Mouse (Mus musculus) MEL (cell line): ENCODE results near the gene Srgap3. TPM values are rescaled to one million over a fixed set of nuclear protein-coding genes. Genes with fewer than 3 reads are reported as not detected.
A peak's percentile ranks its signal among the peaks of the same experiment; 100 is the strongest.

Experiments
- DNase-seq: peaks from one replicate; pipeline ENCODE4 v3.0.0; 2011; ENCODE audit warnings: low read depth, low spot score
- H3K27ac ChIP-seq: 2 replicates; pipeline ENCODE4 v1.5.1; 2012; ENCODE audit warnings: low read depth, mild to moderate bottlenecking, control low read depth, low read length, moderate library complexity; ENCODE audit not compliant: control insufficient read depth
- H3K27me3 ChIP-seq, 2 experiments: fragments of 150-350 bp in 1 of 2; sonication (generic) in 1 of 2; 2 replicates each; pipeline ENCODE4 v1.6.1; 2012; ENCODE audit warnings: low read length in 2 of 2, mild to moderate bottlenecking in 2 of 2, improper control_type of control experiment in 1 of 2, moderate library complexity in 1 of 2; ENCODE audit not compliant: insufficient read depth in 2 of 2, control insufficient read depth in 1 of 2
- H3K36me3 ChIP-seq, 2 experiments: 2 replicates each; pipeline ENCODE4 v1.6.1; 2012 to 2014; ENCODE audit warnings: low read length in 2 of 2, improper control_type of control experiment in 1 of 2, inconsistent platforms in 1 of 2, mild to moderate bottlenecking in 1 of 2; ENCODE audit not compliant: insufficient read depth in 2 of 2, control insufficient read depth in 1 of 2
- H3K4me1 ChIP-seq, 2 experiments: fragments of 150-350 bp in 1 of 2; sonication (generic) in 1 of 2; 2 replicates each; pipeline ENCODE4 v1.6.1; 2012; ENCODE audit warnings: low read length in 2 of 2, improper control_type of control experiment in 1 of 2, mild to moderate bottlenecking in 1 of 2; ENCODE audit not compliant: insufficient read depth in 2 of 2, control insufficient read depth in 1 of 2
- H3K4me3 ChIP-seq, 2 experiments: fragments of 150-350 bp in 1 of 2; sonication (generic) in 1 of 2; 2 replicates each; pipeline ENCODE4 v1.5.1; 2012; ENCODE audit warnings: low read depth in 2 of 2, low read length in 2 of 2, mild to moderate bottlenecking in 2 of 2, moderate library complexity in 2 of 2, control low read depth in 1 of 2, improper control_type of control experiment in 1 of 2; ENCODE audit not compliant: control insufficient read depth in 1 of 2, insufficient read depth in 1 of 2
- H3K79me2 ChIP-seq: 2 replicates; pipeline ENCODE4 v1.6.1; 2012; ENCODE audit warnings: mild to moderate bottlenecking, low read length, moderate library complexity; ENCODE audit not compliant: control insufficient read depth, poor library complexity, insufficient read depth
- H3K9ac ChIP-seq: 2 replicates; pipeline ENCODE4 v1.6.1; 2012; ENCODE audit warnings: low read depth, mild to moderate bottlenecking, control low read depth, low read length, moderate library complexity; ENCODE audit not compliant: control insufficient read depth, poor library complexity, severe bottlenecking
- H3K9me3 ChIP-seq: fragments of 150-350 bp; sonication (generic); replicated peaks from 2 replicates; pipeline ENCODE4 v1.6.1; 2012; ENCODE audit warnings: mild to moderate bottlenecking, low read length, improper control_type of control experiment, moderate library complexity; ENCODE audit not compliant: insufficient read depth
- CHD2 ChIP-seq: IDR thresholded peaks from 2 replicates; pipeline ENCODE4 v1.6.1; 2011; ENCODE audit warnings: low read length, improper control_type of control experiment
- E2F4 ChIP-seq: IDR thresholded peaks from 2 replicates; pipeline ENCODE4 v1.6.1; 2011; ENCODE audit warnings: low read depth, low read length, improper control_type of control experiment, borderline replicate concordance
- ELF1 ChIP-seq: IDR thresholded peaks from 2 replicates; pipeline ENCODE4 v1.6.1; 2014; ENCODE audit warnings: low read depth, mild to moderate bottlenecking, inconsistent platforms, low read length, improper control_type of control experiment, moderate library complexity
- EP300 ChIP-seq, 2 experiments: IDR thresholded peaks; 2 replicates each; pipeline ENCODE4 v1.6.1; 2011; ENCODE audit warnings: improper control_type of control experiment in 2 of 2, low read length in 2 of 2, low read depth in 1 of 2, mild to moderate bottlenecking in 1 of 2
- GATA1 ChIP-seq: IDR thresholded peaks from 2 replicates; pipeline ENCODE4 v1.6.1; 2011; ENCODE audit warnings: low read depth, low read length, improper control_type of control experiment
- HCFC1 ChIP-seq: IDR thresholded peaks from 2 replicates; pipeline ENCODE4 v1.6.1; 2012; ENCODE audit warnings: low read depth, mild to moderate bottlenecking, inconsistent platforms, low read length, improper control_type of control experiment, moderate library complexity
- KAT2A ChIP-seq: conservative IDR thresholded peaks from 2 replicates; pipeline ENCODE4 v1.6.1; 2012; ENCODE audit warnings: low read depth, low read length, improper control_type of control experiment, inconsistent platforms
- MAFK ChIP-seq: IDR thresholded peaks from 2 replicates; pipeline ENCODE4 v1.6.1; 2011; ENCODE audit warnings: low read depth, mild to moderate bottlenecking, low read length, improper control_type of control experiment, borderline replicate concordance
- MAX ChIP-seq: IDR thresholded peaks from 2 replicates; pipeline ENCODE4 v1.6.1; 2011; ENCODE audit warnings: low read length, improper control_type of control experiment
- MXI1 ChIP-seq: IDR thresholded peaks from 2 replicates; pipeline ENCODE4 v1.6.1; 2011; ENCODE audit warnings: mild to moderate bottlenecking, low read depth, low read length, improper control_type of control experiment
- MYB ChIP-seq: IDR thresholded peaks from 2 replicates; pipeline ENCODE4 v1.6.1; 2011; ENCODE audit warnings: mild to moderate bottlenecking, low read depth, low read length, improper control_type of control experiment
- MYC ChIP-seq: IDR thresholded peaks from 2 replicates; pipeline ENCODE4 v1.6.1; 2011; ENCODE audit warnings: low read depth, mild to moderate bottlenecking, low read length, improper control_type of control experiment, moderate library complexity
- NRF1 ChIP-seq: IDR thresholded peaks from 2 replicates; pipeline ENCODE4 v1.6.1; 2014; ENCODE audit warnings: low read depth, mild to moderate bottlenecking, inconsistent platforms, low read length, improper control_type of control experiment, moderate library complexity; ENCODE audit not compliant: poor library complexity, insufficient read depth, severe bottlenecking
- POLR2AphosphoS2 ChIP-seq: IDR thresholded peaks from 2 replicates; pipeline ENCODE4 v1.6.1; 2011; ENCODE audit warnings: low read length, improper control_type of control experiment
- POLR2AphosphoS5 ChIP-seq: IDR thresholded peaks from 2 replicates; pipeline ENCODE4 v1.6.1; 2012; ENCODE audit warnings: low read depth, borderline replicate concordance, mild to moderate bottlenecking, inconsistent platforms, low read length, moderate library complexity, mixed read lengths
- RCOR1 ChIP-seq: IDR thresholded peaks from 2 replicates; pipeline ENCODE4 v1.6.1; 2012; ENCODE audit warnings: low read depth, mild to moderate bottlenecking, inconsistent platforms, low read length, improper control_type of control experiment
- SIN3A ChIP-seq: IDR thresholded peaks from 2 replicates; pipeline ENCODE4 v1.6.1; 2012; ENCODE audit warnings: low read length, improper control_type of control experiment, inconsistent platforms
- SMC3 ChIP-seq: IDR thresholded peaks from 2 replicates; pipeline ENCODE4 v1.6.1; 2011; ENCODE audit warnings: low read depth, low read length, improper control_type of control experiment
- TAL1 ChIP-seq: IDR thresholded peaks from 2 replicates; pipeline ENCODE4 v1.6.1; 2012; ENCODE audit warnings: mild to moderate bottlenecking, inconsistent platforms, low read length, moderate library complexity, mixed read lengths
- USF1 ChIP-seq: IDR thresholded peaks from 2 replicates; pipeline ENCODE4 v1.6.1; 2014; ENCODE audit warnings: low read depth, mild to moderate bottlenecking, inconsistent platforms, low read length, improper control_type of control experiment, moderate library complexity
- ZC3H11A ChIP-seq: IDR thresholded peaks from 2 replicates; pipeline ENCODE4 v1.6.1; 2012; ENCODE audit warnings: low read depth, mild to moderate bottlenecking, inconsistent platforms, low read length, improper control_type of control experiment
- ZMIZ1 ChIP-seq: IDR thresholded peaks from 2 replicates; pipeline ENCODE4 v1.6.1; 2012; ENCODE audit warnings: low read depth, mild to moderate bottlenecking, inconsistent platforms, low read length, improper control_type of control experiment, moderate library complexity
- ZNF384 ChIP-seq: IDR thresholded peaks from 2 replicates; pipeline ENCODE4 v1.6.1; 2012; ENCODE audit warnings: low read depth, mild to moderate bottlenecking, inconsistent platforms, low read length, improper control_type of control experiment
- polyA plus RNA-seq, 2 experiments: library from polyadenylated mRNA; stranded (reverse) in 1 of 2; unstranded in 1 of 2; fragments of >175 nt in 1 of 2; fragments of >200 nt in 1 of 2; gene quantifications; 2 replicates each; pipeline versions ENCODE4 v1.2.1 to v1.2.4; 2012; ENCODE audit warnings: low replicate concordance in 2 of 2, low read depth in 1 of 2; ENCODE audit not compliant: insufficient read length in 2 of 2, insufficient read depth in 1 of 2, missing spikeins in 1 of 2
- total RNA-seq: library from RNA; depleted of rRNA; stranded (reverse); fragments of 300-350 nt; gene quantifications from 2 replicates; pipeline ENCODE4 v1.2.3, GENCODE M21; 2012

Srgap3 gene
- total and polyA plus RNA-seq, 3 experiments: 0.31 to 0.75 TPM; not detected in 1

GRCm38 (mm10) chr6:112865021-112865531 lies 82.0 kb downstream of the Srgap3 start:
- Histone ChIP-seq H3K9ac (no peak overlapping the region), H3K36me3 (no peaks in the 10 kb centered on the region), H3K4me3 (no peak overlapping the region), H3K4me1 (no peaks in the 10 kb centered on the region), H3K27me3 (no peaks in the 10 kb centered on the region), H3K79me2 (no peaks in the 10 kb centered on the region), H3K27ac (no peak overlapping the region), H3K9me3 (no peaks in the 10 kb centered on the region)
- TF ChIP-seq SIN3A (no peak), ZMIZ1 (no peak), ZNF384 (no peak), MYB (no peak), RCOR1 (no peak), USF1 (no peak), MXI1 (no peak), CHD2 (no peak)
- DNase-seq: no peak

DNA sequence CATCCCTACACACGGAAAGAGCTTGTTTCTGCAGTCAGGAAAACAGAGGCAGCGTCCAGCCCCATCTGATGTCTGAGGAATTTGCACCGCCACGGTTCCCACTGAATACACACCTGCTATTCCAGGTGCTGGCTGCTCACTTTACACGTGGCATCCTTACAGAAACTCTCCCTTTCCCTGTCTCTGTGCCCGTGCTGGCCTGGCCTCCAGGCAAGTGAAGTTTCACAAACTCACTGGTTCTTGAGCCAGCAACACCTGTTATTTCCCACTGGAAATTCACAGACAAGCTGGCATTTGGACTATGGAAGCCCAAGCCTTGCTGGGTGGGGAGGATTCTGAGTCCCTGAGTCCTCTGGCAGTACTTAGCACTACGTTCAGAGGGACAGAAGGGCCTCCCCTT lies 84.6 kb downstream of the Srgap3 start:
- no peak overlapping the region for H3K27ac ChIP-seq
- no peak for DNase-seq
- TF ChIP-seq MAFK (no peak), MAX (no peak), MYC (no peak)
- TF ChIP-seq, all 39 proteins: peak for 0
- no peaks in the 10 kb centered on the region for H3K27me3 ChIP-seq
- no peaks in the 10 kb centered on the region for H3K4me1 ChIP-seq
- no peaks in the 10 kb centered on the region for H3K9me3 ChIP-seq
- H3K36me3 ChIP-seq: no peaks in the 10 kb centered on the region
- H3K79me2 ChIP-seq: no peaks in the 10 kb centered on the region
- H3K9ac ChIP-seq: no peak overlapping the region
- H3K4me3 ChIP-seq: no peak overlapping the region

GRCm38 (mm10) chr6:112861351-112862297 lies 85.4 kb downstream of the Srgap3 start:
- no peaks in the 10 kb centered on the region for H3K9me3 ChIP-seq
- H3K4me3 ChIP-seq: no peak overlapping the region
- H3K27ac ChIP-seq: no peak overlapping the region
- H3K9ac ChIP-seq: no peak overlapping the region
- H3K79me2 ChIP-seq: no peaks in the 10 kb centered on the region
- no peaks in the 10 kb centered on the region for H3K4me1 ChIP-seq
- H3K27me3 ChIP-seq: no peaks in the 10 kb centered on the region
- H3K36me3 ChIP-seq: no peaks in the 10 kb centered on the region
- DNase-seq: peak; percentile 37
- TF ChIP-seq SIN3A (no peak), ELF1 (no peak), MXI1 (no peak), SMC3 (no peak), ZC3H11A (no peak), MAFK (no peak), ZMIZ1 (no peak), MAX (no peak), POLR2AphosphoS2 (no peak), RCOR1 (no peak), KAT2A (no peak), TAL1 (no peak), GATA1 (no peak), NRF1 (no peak), E2F4 (no peak), ZNF384 (no peak), POLR2AphosphoS5 (no peak), EP300 (IDR thresholded peaks at IDR 0.05; ENCODE audit: low read depth in 1 of 2, low read length in 2 of 2) (no peak), MYB (no peak), HCFC1 (no peak)
